Mouse (Mus musculus): ENCODE results near the gene Cnot10. TPM values are rescaled to one million over a fixed set of nuclear protein-coding genes. Genes with fewer than 3 reads are reported as not detected.

Gene Cnot10
- total RNA-seq (2021) = 10 to 100 TPM; 30.8 to 31.3 TPM

DNA sequence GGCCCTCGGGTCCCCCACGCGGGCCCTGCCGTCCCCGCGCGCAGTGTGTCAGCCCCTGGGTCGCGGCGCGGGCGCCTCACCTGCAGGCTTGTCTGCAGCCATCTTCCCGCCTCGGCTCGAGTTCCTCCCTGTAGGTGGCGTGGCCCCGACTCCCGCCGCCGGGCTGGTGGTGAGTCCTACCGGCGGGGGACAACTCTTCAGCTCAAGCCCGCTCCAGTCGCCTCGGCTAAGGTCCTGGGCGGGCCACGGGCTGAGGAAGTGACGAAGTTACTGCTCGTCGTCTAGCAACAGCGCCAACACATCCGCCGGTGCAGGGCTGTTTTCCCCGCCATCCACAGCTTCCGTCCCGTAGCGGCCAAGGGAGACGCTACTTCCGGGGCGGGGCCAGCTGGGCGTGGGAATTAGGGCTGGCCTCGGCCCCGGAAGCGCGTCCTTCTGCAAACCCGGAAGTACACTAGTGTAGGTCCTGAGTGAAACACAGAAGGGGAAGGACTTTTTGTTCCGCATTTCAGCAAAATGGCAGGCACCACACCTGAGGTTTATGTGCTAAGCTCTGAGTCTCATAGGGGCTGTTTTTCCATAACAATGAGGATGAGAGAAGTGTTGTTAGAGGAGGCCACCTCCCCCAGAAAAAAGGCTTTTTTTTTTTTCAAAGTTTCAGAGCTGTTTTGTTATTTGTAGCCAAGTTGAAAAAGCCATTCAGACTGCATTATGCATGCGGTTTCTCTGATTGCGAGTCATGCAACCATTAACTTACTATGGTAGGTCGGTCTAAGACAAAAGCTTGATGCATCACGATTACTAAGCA lies at the start of gene Cnot10:
Gene Cnot10, minus strand, starts transcription at position 346 of the 808 bp plus-strand sequence.
- peak; percentile 99 for DNase-seq

DNA sequence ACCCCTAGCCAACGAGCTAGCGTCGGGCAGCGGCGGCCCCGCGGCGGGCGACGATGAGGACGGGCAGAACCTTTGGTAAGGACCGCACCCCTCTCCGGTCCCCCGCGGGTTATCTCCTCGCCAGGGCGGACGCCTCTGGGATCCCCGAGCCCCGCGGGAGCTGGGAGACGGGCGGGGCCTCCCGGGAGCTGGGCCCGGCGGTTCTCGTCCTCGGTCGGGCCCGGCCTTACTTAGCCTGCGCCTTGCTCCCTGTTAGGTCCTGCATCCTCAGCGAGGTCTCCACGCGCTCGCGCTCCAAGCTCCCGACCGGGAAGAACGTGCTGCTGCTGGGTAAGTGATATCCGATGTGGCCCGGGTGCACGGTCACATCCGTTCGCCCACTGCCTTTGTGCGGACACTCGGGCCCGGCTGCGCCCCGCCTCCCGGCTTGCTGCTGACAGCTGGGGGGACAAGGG lies 49.0 kb upstream of the Cnot10 start:
- DNase-seq = no peak

DNA sequence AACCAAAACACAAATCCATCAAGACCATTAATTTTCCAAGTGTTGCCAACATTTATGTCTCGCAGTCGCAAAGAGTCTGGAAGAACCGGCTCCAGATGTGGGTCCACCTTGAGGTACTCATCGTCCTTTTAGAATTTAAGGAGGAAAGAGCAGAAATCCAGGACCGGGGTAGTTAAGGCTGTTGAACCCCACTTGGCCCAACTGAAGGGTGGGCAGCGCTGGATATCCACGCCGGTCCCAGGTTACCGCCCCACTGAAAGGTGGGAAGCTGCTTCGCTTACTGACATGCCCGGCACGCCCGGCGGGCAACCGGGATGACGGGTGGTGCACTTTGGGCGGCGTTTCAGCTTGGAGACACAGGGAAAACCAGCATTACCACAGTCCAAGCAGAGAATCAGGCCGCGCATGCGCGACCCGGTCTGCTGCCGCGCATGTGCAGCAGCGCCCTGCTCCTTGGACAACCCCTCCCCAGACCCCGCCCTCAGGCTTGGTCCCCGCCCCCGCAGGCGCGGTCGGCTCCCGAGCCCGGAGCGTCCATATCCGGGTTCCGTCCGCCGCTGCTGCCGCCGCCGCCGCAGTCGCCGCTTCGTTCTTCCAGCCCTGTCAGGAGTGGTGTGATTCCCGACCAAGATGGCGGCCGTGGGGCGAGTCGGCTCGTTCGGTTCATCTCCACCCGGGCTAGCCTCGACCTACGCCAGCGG lies 48.4 kb upstream of the Cnot10 start, which contains the start of gene Dync1li1:
Gene Dync1li1, plus strand, starts transcription at position 539 of the 701 bp plus-strand sequence.
- peak; percentile 99 for DNase-seq

DNA sequence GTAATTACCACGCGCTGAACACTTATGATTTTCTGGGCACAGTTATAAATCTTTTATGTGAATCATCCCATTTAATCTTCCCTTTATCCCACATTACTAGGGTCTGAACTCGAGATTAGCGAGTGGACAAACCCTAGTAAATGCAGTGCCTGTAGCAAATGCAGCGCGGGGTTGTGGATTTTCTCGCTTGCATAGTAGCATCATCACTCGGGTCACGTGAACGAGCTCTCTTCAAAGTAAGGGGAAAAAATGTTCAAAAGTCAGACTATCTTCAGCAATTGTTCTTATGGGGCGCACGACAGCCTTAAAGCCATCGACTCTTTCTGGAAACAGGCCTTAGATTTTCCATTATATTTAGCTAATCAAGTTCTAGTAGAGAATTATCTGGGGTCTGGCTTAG lies 47.7 kb upstream of the Cnot10 start:
- no peak for DNase-seq

DNA sequence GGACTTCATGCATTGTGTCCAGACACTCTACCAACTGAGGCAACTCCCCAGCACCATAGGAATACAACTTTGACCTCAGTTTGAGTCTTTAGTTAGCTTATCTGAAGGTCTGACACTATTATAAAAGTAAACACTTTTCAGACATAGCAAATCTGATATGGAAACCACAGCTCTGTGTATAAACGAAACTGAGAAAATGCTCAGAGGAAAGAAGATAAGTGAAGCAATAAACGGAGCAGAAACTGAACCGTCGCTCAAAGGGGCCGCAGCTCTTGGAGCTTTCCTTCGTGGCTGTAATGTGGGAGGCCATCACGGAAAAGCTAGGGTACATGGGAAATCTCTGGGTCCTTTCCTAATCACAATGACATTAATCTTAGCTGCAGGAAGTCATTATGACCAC lies 46.3 kb upstream of the Cnot10 start:
- DNase-seq = no peak

DNA sequence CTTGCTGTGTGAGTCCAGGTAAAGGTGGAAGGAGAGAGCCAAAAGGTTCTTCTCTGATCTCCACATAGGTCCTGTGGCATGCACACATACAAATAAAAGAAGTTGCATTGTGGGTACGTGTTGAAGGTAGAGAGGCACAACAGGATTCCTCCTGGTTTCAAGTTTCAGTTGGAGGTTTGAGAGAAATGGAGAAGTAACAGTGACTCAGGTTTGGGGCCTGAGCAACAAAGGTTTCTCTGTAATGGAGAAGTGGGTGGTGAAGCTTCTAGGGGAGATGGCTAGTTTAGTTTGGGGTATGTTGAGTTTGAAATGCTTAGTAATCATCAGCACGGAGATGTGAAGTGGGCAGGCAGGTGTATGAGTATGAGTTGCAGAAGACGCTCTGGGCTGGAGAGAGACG lies 42.2 kb upstream of the Cnot10 start:
- no peak for DNase-seq

DNA sequence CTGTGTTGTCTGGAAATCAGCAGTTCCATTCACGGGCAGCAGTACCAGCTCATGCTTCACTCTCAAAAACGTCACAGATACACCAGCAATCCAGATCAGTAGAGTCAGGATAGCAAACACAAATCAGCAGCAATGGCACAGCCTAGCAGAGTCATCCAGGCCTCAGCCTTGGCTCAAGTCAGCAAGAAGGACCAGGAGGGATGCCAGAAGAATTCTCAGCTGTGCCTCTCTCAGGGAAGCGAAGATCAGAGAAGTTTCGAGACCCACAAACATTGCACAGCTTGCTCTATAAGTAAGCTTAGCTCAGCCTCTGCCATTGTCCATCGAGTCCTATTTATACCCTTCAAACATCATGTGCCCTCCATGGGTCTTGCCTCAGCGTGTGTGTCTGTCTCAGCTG lies 40.5 kb upstream of the Cnot10 start:
- DNase-seq = no peak

DNA sequence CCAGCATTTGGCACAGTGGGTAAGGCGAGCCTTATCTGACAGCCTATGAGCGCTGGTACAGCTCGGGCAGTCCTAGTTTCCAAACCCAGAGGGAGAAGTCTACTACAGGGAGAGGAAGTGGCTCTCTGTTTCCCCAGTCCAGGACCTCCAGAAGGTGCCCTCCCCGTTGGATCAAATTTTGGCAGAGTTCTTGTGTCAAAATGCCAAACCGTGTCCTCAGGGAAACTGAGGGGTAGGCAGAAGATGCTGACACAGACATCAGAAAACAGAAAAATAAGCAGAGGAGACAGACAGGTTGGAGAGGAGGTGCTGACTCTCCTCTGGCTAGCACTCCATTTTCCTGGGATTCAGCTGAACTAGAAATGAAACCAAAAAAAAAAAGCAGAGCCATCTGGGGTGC lies 40.0 kb upstream of the Cnot10 start:
- DNase-seq = no peak

DNA sequence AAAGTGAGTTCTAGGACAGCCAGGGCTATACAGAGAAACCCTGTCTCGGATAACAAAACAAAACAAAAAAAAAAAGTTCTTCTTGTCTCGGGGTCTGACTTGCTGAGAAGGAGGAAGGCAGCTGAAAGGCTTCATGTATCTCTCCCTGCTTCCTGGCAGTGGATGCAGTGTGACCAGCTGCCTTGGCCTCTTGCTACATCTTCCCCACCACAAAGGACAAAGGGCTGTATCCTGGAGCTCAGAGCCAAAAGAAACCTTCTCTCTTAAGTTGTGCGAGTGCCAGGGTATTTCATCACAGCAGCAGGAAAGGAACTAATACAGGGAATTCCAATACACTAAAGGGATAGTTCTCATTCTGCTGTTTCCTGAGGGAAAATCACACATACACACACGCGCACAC lies 38.6 kb upstream of the Cnot10 start:
- no peak for DNase-seq

DNA sequence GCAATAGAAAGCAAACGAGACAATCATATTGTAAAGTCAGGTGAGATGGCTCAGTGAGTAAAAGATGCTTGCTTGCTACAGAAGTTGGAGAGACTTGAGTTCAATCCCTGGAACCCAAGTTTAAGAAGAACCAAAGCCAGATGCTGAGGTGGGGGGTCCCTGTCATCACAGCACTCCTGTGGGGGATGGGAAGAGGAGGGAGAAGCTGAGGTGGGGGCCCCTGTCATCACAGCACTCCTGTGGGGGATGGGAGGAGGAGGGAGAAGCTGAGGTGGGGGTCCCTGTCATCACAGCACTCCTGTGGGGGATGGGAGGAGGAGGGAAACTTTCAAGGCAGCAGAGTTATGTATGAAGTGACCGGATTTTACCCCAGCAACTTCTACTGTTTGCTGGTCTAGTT lies 33.6 kb upstream of the Cnot10 start:
- DNase-seq = no peak

DNA sequence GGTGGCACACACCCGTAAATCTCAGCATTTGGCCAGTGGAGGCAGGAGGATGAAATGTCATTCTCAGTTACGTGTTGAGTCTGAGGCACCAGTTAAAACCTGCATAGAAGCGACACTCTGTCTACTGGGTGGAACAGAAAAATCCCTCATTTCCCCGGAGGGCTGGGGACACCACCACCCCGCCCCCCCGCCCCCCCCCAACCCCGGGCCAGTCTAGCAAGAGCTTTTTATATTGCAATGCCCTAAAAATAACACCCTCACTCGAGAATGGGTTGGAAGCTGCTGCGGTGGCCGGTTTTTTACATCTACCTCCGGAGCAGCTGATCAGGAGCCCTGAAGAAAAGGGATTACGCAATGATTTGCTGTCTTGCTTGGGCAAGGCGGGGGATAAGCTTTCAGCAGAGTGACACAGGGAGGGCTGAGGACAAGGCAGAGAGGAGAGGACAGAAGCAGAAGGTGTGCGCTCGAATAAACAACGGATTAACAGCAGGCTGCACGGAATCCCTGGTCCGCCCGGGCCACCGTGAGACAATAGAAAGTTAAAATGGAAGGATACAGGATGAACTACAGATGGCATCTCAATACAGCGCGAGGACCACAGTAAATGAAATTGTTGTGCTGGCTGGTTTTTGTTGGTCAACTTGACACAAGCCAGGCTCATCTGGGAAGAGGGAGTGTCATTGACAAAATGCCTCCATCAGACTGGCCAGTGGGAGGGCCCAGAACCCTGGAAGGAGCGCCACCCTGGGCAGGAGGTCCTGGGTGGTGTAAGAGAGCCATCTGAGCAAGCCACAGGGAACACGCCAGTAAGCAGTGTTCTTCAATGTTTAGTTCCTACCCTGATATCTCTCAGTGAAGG lies 32.9 kb upstream of the Cnot10 start:
- peak; percentile 46 for DNase-seq

DNA sequence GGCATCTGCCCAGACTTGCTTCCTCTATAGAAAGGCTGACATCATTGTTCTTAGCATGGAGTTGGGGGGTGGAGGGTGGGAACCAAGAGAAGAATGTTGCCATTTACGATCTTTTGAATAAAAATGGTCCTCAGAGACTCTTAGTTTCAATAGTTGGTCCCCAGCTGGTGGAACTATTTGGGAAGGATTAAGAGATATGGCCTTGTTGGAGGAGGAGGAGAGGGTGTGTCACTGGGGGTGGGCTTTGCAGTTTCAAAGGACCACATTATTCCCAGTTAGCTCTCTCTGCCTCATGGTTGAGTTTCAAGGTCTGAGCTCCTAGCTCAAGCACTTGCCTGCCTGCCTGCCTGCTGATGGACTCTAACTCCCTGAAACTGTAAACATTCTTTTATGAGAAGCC lies 32.0 kb upstream of the Cnot10 start:
- DNase-seq = no peak

DNA sequence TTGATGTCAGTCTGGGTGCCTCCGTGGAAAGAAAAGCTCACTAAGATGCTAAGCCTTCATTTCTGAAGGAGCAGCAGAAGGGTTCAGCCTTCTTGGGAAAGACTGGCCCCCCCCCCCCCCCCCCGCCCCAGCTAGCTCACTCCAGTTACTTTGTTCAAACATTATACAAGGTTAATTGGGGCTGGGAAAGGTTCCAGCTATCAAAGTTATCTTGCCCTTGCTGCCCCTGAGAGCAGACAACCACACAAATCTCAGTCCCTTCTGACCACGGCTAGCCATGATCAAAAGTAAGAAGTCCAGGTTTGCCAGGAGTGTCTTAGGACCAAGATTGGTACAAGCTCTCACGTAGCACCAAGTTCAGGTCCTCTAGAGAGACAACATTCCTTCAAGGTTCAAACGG lies 29.0 kb upstream of the Cnot10 start:
- no peak for DNase-seq

DNA sequence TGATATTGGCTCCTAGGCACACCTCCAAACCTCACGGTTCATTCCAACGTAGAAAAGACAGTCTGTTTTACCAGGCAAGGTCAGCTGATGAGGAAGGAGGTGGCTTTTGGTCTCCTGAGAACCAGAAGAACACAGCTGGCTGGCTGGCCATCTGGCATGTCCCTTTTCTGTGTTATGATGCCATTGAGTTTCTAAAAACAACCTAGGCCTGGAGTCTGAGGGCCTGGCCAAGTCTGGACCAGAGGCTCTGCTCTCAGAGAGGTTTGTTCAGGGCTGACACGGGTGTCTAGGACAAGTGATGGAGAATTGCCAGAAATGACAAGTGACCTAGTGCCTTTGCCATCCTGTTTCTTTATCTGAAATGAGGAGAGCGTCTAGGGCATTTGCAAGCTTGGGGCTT lies 28.1 kb upstream of the Cnot10 start:
- peak; percentile 75 for DNase-seq

DNA sequence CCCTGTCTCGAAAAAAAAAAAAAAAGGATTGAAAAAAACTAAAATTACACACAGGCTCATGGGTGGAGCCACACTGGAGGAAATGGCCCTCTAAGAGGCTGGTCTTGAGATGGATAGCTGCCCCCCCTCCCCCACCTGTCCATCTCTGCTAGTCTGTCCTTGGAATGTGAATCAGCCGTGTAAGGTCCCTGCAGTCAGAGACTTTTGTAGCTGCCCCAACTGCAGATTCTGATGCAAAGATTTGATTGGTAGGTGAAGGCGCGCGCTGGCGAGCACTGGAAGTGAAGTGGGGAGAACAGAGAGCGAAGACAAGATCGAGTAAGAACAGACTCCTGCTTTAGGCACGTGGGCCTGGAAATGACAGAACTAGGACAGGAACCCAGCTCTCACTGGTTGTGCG lies 26.9 kb upstream of the Cnot10 start:
- DNase-seq = no peak

DNA sequence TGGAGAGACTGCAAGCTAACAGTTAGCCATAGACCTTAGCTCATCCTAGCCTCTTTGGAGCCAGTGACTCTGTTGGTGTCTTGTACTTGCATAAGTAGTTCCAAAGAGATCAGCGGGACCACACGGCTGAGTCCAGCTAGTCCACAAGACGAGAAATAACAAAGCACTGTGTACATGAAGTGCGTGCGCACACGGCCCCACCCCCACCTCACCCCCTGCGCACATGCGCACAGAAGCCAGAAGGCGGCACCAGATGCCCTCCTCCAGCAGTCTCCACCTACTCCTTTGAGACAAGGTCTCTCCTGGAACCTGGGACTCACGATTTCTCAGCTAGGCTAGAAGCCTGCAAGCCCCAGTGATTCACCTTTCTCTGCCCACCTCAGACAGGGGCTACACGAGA lies 23.8 kb upstream of the Cnot10 start:
- no peak for DNase-seq

DNA sequence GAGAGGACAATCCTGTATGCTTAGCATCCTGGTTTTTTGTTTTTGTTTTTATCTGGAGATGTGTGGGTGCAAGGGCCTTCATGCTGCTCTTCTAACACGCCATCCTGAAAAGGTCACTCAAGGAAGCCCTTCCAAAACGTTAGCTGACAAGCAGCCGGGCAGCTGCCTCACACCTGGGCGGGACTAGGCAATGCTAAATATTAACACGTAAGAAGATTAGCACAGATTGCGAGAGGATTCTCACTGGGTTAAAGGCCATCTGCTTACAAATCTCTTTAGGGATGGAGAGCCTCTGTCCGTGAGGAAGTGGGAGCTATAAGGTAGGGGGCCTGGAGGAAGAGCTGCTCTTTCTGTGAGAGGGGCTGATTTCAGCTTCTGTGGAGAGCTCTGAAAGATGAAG lies 22.0 kb upstream of the Cnot10 start:
- no peak for DNase-seq

DNA sequence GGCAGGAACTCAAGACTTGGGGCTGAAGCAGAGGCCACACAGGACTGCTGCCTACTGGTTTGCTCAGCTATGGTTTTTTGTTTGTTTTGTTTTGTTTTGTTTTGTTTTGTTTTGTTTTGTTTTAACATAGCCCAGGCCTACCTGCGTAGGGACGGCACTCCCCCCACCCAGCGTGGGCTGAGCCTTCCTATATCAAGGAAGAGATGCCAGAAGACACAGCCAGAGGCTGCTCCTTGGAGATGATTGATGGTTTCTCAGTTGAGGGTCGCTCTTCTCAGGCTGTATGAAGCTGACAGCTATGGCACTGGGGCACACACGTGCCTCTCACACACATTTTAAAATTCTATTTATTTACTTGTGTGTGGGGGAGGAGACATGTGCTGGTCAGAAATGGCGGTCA lies 21.0 kb upstream of the Cnot10 start:
- no peak for DNase-seq

DNA sequence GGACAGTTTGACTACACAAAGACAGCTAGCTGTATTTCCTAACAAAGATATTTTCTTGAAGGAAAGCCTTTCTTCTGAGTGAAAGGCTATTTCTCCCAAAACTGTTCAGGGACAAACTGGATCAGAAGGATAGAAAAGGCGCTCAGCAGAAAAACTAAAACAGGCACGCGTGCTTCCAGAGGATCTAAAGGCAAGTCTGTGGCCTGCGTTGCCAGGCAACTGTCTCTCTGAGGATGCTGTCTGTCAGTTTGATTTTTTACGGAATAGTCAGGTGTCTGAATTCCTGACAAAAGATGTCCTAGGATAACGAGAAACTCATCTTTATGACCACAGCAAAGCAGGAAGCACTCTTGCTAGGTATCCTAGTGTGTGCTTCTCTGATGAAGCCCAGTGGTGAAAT lies 20.5 kb upstream of the Cnot10 start:
- DNase-seq = no peak

DNA sequence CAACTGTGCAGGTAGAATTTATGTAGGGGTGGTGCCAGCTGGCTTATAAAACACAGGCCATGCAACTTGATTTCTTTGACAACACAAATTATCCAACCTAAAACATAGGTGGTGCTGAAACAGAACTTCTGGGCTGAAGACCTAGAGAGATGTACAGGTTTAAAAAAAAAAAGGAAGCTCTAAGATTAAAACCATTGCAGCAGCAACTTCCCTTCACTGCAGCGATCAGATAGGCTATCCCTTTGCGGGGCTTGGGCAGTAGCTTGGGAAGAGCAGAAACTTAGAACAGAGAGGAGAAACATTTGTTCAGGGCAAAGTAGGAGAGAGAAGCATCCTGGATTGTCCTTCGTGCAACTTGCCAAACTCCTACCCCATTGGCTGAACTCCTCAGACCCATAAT lies 16.7 kb upstream of the Cnot10 start:
- DNase-seq = no peak

DNA sequence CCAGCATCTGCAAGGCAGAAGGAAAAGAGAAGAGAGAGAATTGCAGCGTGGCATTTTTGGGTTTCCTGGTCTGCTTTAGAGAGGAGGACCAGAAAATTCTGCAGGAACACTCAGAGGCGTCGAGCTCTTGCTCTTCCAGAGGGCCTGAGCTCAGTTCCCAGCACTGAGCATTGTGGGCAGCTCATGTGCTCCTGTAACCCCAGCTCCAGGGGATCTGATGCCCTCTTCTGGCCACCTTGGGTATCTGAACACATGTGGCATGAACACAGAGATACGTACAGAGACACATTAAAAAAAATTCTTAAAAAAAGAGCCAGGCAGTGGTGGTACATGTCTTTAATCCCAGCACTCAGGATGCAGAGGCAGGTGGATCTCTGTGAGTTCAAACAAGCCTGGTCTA lies 15.4 kb upstream of the Cnot10 start:
- DNase-seq = no peak

DNA sequence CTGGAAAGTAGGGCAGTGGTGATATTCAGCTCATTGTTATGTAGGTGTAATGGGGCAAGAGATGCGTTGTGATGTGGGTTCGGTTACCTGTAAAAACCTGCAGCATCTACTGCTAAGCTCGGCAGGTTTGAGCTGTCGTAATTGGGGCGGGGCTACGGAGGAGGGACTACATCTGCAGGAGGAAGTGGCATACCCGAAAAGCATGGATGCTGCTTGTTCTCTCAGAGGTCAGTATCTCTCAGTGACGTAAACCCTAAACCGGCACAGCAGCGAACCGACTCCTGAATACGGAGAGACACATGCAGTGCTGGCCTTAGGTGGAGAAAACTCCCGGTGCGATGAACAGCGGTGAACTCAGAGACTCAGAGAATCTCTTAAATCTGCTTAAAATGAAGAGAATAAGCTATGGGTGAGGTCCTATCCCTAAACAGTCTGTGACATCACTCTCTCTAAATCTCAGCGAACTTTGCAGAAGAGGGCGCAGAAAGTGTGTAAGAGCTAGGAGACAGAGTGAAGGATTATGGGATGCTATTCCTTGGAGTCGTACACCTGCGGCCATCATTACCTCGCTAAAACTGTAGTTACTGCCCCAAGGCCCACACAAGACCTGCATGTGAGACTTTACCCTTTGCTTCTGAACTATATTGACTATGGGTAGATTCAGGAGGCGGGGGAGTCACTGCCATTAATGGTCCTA lies 11.1 kb upstream of the Cnot10 start:
- DNase-seq = no peak
